Mouse (Mus musculus) heart, adult 2 months (tissue): ENCODE measurements around the gene Rab6b.

Source experiments
- CTCF ChIP-seq: fragments of 200-600 bp; IDR thresholded peaks from 2 replicates; pipeline ENCODE4 v1.8.1; 2022; ENCODE audit warnings: antibody characterized with exemption, mild to moderate bottlenecking, moderate library complexity
- EP300 ChIP-seq: fragments of 200-500 bp; IDR thresholded peaks from 2 replicates; pipeline ENCODE4 v1.6.1; 2011; ENCODE audit warnings: low read depth, low read length, control low read depth; ENCODE audit not compliant: insufficient read depth
- POLR2A ChIP-seq: fragments of 200-500 bp; IDR thresholded peaks from 2 replicates; pipeline ENCODE4 v1.6.1; 2011; ENCODE audit warnings: mild to moderate bottlenecking, low read depth, low read length, control low read depth; ENCODE audit not compliant: insufficient read depth

GRCm38 (mm10) chr9:103186747-103187146, 75.2 kb downstream of the Rab6b start:
- TF ChIP-seq POLR2A (no peak), CTCF (no peak), EP300 (no peak)
